Mouse (Mus musculus) 416B (cell line): Measurements from ENCODE around the gene Matk.
"Not testable (repeated sequence)": the region's sequence is repeated elsewhere in the genome, so short reads cannot be mapped to it uniquely, and the experiment has no call there.

Source experiments
- DNase-seq: peaks from one replicate; pipeline ENCODE4 v3.0.0; 2011; ENCODE audit warnings: low read depth

Gene Matk

DNA sequence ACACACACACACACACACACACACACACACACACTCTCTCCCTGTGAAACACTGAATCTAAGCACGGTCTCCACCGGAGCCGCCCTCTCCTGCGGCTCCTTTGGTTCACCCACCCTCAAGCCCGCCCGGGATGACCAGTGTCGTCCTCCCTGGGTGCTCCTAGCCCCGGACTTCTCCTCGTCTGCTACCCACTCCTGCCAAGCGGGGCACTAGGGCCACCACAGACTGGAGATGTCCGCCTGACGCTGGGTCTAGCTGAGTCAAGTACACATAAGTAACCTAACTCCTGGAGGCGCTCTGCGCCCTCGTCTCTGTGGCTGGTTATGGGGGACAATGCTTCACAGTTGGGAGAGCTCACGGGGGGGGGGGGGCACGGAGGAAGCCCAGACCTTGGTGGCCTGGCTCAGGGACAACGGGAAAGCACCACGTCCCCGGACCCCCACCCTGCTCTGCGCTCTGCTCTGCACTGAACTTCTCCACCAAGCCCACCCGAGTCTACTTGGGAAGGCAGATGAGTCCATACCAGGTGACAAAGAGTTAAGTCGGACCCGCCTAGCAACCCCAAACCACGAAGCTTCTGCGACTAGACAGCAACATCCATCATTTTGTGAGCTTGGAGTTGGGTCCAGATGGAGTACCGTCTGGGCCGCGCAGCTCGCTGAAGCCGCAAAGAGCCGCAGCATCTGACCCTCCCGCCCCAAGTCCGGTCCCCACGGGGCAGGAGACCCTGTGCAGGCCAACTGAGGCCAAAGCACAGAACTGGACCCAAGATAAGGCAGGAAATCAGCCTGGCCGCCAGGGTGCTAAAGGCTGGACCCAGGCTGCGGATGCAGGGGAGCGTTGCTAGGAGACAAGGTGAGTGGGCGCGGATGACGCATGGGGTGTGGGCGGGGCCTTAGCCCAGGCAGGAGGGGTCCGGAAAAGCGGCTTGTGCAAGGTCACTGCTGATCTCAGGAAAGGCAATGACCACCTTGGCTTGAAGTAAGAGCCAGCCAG is at the start of gene Matk:
Matk (plus strand) TSS at position 512 of the 996 bp plus-strand sequence.
- DNase-seq, result no peak

DNA sequence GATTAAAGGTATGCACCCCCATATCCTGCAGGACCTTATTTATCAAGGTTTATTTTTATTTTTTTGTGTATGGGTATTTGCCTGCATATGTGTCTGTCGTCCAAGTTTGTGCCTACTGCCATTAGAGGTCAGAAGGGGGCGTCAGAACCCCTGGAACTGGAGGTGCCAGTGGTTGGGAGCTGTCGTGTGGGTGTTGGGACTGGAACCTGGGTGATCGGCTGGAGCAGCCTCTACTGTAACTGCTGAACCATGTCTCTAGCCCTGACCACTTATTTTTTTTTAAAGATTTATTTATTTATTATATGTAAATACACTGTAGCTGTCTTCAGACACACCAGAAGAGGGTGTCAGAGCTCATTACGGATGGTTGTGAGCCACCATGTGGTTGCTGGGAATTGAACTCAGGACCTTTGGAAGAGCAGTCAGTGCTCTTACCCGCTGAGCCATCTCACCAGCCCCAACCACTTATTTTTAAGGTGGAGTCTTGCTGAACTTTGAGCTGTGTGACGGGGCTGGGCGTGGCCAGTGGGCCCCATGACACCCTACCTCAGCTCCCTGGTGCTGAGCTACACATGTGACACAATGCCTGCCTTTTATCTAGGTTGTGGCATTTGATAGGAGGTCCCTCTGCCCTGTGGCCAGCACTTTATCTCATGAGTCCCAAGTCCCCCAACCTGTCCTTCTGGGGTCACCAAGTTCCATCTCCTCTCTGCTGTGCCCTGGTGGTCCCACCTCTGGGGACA is 49.6 kb upstream of the Matk start:
- DNase-seq, result no peak

- DNase-seq, result no peak
Measured at GRCm38 (mm10) chr10:81204137-81204536, 48.6 kb upstream of the Matk start.

DNA sequence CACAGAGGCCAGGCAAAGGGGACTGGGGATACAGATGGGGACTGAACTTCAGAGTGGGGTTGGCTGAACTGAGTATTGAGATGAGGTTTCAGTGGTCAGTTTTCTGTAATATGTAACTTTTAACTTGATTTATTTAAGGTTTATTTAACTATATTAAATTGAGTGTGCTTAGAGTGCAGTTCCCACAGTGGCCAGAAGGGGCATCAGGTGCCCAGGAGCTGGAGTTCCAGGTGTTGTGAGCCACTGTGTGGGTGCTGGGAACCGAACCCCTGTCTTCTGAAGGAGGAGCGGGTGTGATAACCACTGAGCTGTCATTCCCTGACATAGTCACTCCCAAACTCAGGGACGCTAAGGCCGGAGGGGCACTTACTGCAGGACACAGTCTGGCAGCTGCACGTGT is 42.6 kb upstream of the Matk start:
- no peak for DNase-seq

DNA sequence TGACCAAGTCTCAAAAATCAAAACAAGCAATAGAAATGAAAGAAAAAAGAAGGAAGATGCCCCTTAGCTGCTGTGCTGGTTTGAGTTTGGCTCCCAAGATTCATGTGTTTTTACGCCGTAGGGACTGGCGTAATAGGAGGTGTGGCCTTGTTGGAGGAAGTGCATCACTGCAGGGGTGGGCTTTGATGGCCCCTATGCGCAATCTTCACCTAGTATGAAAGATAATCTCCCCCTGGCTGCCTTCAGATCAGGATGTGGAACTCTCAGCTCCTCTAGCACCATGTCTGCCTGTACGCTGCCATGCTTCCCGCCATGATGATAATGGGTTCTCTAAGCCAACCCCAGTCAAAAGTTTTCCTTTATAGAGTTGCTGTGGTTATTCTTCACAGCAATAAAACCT is 36.5 kb upstream of the Matk start:
- peak; percentile 26 for DNase-seq

DNA sequence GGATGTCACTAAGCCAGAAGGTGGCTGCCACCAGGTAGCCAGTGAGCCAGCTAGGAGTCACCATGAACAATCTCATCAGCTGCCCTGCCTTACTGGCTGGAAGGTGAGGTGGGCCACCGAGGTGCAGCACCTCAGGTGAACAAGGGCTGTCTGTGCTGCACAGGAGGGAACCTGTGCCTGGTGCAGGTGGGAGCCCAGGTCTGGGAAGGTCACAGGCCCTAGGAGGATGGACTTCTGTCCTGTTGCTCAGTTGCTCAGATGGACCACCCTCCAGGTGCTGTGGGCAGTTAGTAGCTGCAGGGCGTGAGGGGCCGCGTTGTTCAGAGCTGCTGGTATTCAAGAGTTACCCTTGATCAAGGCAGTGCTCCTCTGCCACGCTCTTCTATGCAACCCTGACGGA is 35.9 kb upstream of the Matk start:
- no peak for DNase-seq

DNA sequence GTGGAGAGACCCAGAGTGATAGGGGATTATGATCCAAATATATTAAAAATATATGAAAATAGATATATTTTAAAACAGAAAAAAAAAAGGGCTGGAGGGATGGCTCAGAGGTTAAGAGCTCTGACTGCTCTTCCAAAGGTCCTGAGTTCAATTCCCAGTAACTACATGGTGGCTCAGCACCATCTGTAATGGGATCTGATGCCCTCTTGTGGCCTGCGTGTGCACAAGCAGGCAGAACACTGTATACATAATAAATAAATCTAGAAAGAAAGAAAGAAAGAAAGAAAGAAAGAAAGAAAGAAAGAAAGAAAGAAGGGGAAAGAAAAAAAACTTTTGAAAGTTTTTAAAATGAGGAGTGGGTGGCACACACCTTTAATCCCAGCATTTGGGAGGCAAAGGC is 35.5 kb upstream of the Matk start:
- peak; percentile 49 for DNase-seq

DNA sequence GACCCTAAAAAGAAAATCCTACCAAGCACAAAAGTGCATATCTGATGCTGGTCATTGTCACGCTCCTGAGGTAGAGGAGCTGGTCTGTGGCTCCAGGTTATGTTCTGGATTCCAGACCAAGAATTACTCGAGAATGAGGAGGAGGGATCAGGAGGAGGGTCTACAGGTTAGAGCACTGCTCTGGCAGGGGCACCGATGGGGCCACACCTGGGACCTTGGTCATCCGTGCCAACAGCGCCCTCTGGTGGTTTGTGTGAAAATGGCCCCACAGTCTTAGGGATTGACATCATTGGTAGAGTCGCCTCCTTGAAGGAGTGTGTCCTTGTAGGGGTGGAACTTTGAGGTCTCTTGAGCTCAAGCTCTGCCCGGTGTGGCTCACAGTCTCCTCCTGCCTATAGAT is 34.8 kb upstream of the Matk start:
- peak; percentile 37 for DNase-seq

GRCm38 (mm10) chr10:81221402-81222015 is 31.2 kb upstream of the Matk start:
- peak; percentile 64 for DNase-seq

DNA sequence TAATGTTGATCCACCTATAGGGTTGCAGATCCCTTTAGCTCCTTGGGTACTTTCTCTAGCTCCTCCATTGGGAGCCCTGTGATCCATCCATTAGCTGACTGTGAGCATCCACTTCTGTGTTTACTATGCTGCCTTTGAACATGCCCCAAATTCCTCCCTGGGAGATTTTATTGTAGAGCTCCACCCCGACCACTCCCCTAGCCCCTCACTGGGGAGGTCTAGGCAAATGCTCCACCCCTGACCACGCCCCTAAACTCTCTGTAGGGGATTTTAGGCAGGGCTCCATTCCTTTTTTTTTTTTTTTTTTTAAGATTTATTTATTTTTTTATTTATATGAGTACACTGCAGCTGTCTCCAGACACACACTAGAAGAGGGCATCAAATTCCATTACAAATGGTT is 29.0 kb upstream of the Matk start:
- DNase-seq, result not testable (repeated sequence)

DNA sequence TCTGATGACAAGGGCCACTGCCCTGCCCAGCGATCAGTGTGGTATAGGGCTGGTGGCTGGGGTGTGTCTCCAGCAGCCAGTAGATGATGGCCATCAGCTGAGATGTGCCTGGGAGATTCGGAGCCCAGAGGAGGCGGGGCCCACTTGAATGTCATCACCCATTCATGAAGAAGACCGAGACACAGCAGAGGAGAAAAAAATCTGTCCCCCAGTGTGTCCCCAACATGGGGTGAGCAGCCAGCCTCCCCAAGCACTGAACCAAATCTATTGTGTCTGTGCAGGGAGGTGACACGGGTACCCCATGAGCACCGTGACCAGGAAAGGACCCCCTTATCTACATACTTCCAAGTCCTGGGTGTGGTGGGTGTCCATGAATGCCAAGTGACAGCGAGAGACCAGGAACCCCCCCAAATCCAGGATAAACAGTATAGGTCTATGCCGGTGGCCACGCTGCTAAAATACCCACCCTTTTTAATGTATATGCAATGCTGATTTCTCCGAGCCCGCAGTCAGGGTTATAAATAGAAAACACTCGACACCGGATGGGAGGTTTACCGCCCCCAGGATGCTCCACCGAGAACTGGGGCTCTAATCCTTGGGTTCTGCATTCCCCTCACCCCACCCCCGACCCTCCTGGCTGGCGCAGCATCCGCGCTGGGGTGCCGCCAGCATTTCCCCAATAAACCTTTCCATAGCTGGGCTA is 22.8 kb upstream of the Matk start:
- no peak for DNase-seq

DNA sequence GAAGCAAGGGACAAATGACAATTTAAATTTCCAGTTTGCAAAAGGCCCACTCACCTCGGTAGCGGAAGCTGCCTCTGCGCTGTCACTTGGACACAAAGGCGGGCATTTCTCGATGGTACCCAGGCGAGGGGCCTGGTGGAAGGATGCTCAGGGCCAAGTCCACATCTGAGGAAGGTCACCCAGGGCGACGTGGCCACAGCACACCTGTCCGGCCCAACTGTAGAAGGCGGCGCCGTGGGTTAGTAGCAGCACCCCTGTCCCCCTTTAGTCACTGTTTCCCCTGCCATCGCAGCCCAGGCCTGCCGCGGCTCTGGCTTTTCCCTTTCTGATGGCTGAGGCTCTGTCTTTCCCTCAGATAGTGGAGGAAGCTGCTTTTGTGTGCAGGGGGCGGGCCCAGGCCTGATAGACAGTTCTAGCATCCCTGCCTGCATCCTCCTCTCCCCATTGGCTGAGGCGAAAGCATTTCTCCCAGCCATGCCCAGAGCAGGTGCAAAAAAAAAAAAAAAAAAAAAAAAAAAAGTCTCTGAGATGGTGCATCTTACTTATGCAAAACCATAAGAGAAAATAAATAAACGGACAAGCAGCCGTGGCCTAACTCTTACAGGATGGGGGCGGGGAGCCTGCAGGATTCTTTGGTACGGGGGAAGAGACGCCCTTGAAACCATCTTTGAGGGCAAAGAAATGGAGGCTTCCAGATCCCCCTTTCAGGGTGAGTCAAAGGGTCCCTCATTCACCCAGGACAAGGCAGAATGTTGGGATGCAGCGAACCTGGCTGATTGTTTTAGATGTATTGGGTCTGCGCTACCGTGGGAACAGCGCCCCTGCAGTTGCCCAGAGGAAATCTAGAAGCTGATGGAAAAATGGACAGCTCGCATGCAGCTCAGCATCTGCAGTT is 22.1 kb upstream of the Matk start, which contains the start of gene Atcay:
Atcay (minus strand) TSS at position 396 of the 895 bp plus-strand sequence.
- no peak for DNase-seq

DNA sequence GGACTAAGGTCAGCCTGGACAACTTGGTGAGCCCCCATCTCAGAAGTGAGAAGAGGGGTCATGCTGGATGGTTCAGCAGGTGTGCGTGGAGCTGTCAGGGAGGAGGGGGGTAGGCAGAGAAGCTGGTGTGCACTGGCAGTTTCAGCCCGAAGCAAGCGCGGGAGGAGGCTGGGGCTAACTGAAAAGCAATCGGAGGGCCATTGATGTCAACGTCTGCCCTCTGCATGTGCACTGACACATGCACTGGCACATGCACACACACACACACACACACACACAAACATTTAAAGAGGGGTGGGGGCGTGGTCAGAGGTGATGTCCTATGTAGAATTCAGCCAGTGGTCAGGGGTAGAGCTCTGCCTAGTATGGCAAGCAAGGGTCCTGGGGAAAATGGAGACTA is 21.3 kb upstream of the Matk start:
- no peak for DNase-seq

DNA sequence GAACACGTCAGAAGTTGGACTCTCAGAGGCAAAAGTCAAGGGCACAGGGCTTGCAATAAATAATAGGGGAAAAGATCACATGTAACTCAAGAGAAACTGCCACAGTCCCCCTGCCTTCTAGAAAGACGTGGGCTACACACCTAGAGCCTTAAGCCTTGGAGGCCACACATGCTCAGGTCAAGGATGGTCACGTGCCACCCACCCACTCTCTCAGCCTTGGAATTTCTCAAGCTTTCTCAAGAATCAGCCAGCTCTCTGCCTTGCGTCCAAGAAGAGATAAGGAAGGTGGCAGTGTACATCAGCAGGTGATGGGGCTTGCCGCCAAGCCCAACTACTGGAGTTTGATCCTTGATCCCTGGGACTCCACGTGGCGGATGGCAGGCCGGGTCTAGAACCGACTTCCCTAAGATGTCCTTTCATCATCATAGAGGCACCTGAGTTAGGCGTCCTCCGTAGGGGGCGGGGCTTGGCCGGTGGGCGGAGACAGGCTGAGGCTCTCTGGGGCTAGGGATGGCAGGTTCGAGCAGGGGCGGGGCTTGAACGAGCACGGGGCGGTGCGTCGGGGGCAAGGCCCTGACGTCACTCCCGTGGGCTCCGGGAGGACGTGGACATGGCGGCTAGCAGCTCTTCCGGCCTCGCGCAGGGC is 20.0 kb upstream of the Matk start, which contains the start of gene Zfr2:
Zfr2 (plus strand) TSS at position 576 of the 646 bp plus-strand sequence.
- DNase-seq, result peak; percentile 84

- DNase-seq, result no peak
Measured at GRCm38 (mm10) chr10:81233226-81233585, 19.5 kb upstream of the Matk start.

DNA sequence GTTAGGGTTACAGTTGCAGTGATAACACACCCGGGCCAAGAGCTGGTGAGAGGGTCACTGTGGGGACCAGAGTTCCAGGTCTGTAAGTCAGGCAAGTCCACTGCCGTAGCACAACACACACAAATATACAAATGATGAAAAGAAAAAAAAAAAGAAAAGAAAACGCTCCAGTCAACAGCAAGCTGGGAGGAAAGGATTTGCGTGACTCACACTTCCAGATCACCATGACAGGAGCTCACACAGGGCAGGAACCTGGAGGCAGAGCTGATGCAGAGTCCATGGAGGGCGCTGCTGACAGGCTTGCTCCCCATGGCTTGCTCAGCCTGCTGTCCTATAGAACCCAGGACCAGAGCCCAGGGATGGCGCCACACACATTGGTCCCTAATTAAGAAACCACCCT is 18.5 kb upstream of the Matk start:
- peak; percentile 22 for DNase-seq

GRCm38 (mm10) chr10:81236471-81237268 is 16.1 kb upstream of the Matk start:
- DNase-seq, result no peak

- no peak for DNase-seq
Measured at GRCm38 (mm10) chr10:81238618-81239017, 14.1 kb upstream of the Matk start.

GRCm38 (mm10) chr10:81240876-81241275 is 11.9 kb upstream of the Matk start:
- peak; percentile 64 for DNase-seq
